Mouse (Mus musculus) liver, embryonic 11.5 days (tissue): Measurements from ENCODE around the gene Cdkl3. TPM values are rescaled to one million over a fixed set of nuclear protein-coding genes. Genes with fewer than 3 reads are reported as not detected.

Source experiments
- ATAC-seq: fragments of 200-750 bp; cut with Nextera tagmentation; replicated peaks from 2 replicates; pipeline ENCODE4 v1.8.0; 2017; ENCODE audit warnings: moderate number of reproducible peaks, mild to moderate bottlenecking, moderate TSS enrichment, moderate library complexity; ENCODE audit not compliant: low FRiP score
- DNase-seq: peaks from one replicate; pipeline ENCODE4 v3.0.0-alpha.2; 2017; ENCODE audit warnings: low spot score
- H3K27ac ChIP-seq: fragments of 300-500 bp; sonication (generic); 2 replicates; pipeline ENCODE4 v1.5.1; 2014; ENCODE audit warnings: mild to moderate bottlenecking, low read depth, low read length, control low read depth
- H3K27me3 ChIP-seq: fragments of 300-500 bp; sonication (generic); replicated peaks from 2 replicates; pipeline ENCODE4 v1.6.1; 2014; ENCODE audit warnings: low read length, mixed read lengths; ENCODE audit not compliant: control insufficient read depth, insufficient read depth
- H3K36me3 ChIP-seq: fragments of 300-500 bp; sonication (generic); 2 replicates; pipeline ENCODE4 v1.6.1; 2014; ENCODE audit warnings: mild to moderate bottlenecking, low read length, moderate library complexity, mixed read lengths; ENCODE audit not compliant: control insufficient read depth, insufficient read depth
- H3K4me1 ChIP-seq: fragments of 300-500 bp; sonication (generic); replicated peaks from 2 replicates; pipeline ENCODE4 v1.6.1; 2014; ENCODE audit warnings: low read length, mixed read lengths; ENCODE audit not compliant: control insufficient read depth, insufficient read depth
- H3K4me2 ChIP-seq: fragments of 300-500 bp; sonication (generic); 2 replicates; pipeline ENCODE4 v1.6.1; 2014; ENCODE audit warnings: mild to moderate bottlenecking, control low read depth, moderate library complexity
- H3K4me3 ChIP-seq: fragments of 300-500 bp; sonication (generic); 2 replicates; pipeline ENCODE4 v1.5.1; 2014; ENCODE audit warnings: low read depth, low read length, control low read depth
- H3K9ac ChIP-seq: fragments of 300-500 bp; sonication (generic); 2 replicates; pipeline ENCODE4 v1.6.1; 2014; ENCODE audit warnings: low read depth, low read length, control low read depth
- H3K9me3 ChIP-seq: fragments of 300-500 bp; sonication (generic); 2 replicates; pipeline ENCODE4 v1.6.1; 2016; ENCODE audit warnings: low read length, inconsistent platforms, mixed read lengths; ENCODE audit not compliant: control insufficient read depth
- WGBS: fragments of 180-500 bp; shearing (Covaris S2); extraction: QIAGEN DNeasy Blood & Tissue Kit; methylation state at CpG from one replicate; pipeline ENCODE4 v1.1.7; 2014; 5-methylcytosine and 5-hydroxymethylcytosine counted together
- polyA plus RNA-seq: library from polyadenylated mRNA; unstranded; fragments of >200 nt; fragmentation: Nextera tagmentation; extraction: Ambion mirVana; gene quantifications from 2 replicates; pipeline ENCODE4 v1.2.1, GENCODE M21; 2014

The Cdkl3 gene
- polyA plus RNA-seq, 1 experiment from 2014 or later, result 3.4 TPM

GRCm38 (mm10) chr11:52002842-52003504 lies 1.0 kb upstream of the Cdkl3 start:
- Histone ChIP-seq H3K4me2 (peak overlapping the region; percentile 78), H3K36me3 (no peaks in the 10 kb centered on the region), H3K9ac (peak overlapping the region; percentile 83), H3K4me1 (peaks cover 17% of the 10 kb centered on the region; the same call in 1 of the 2 replicates), H3K27ac (peak overlapping the region; percentile 87), H3K4me3 (peak overlapping the region; percentile 74), H3K9me3 (no peaks in the 10 kb centered on the region), H3K27me3 (no peaks in the 10 kb centered on the region)
- no peak for DNase-seq
- 75% methylated on average over 13 of the region's 13 CpGs for WGBS
- ATAC-seq, result no peak

GRCm38 (mm10) chr11:52003505-52003771 lies 583 bp upstream of the Cdkl3 start:
- Histone ChIP-seq H3K9me3 (no peaks in the 10 kb centered on the region), H3K4me2 (peak overlapping the region; percentile 78), H3K4me1 (peaks cover 17% of the 10 kb centered on the region; the same call in 1 of the 2 replicates), H3K27ac (peak overlapping the region; percentile 87), H3K36me3 (no peaks in the 10 kb centered on the region), H3K27me3 (no peaks in the 10 kb centered on the region), H3K4me3 (peak overlapping the region; percentile 74), H3K9ac (peak overlapping the region; percentile 83)
- no peak for DNase-seq
- no peak for ATAC-seq
- 16% methylated on average over 4 of the region's 4 CpGs for WGBS

- WGBS, result 42% methylated on average over 2 of the region's 2 CpGs
- no peak overlapping the region for H3K27ac ChIP-seq
- no peak overlapping the region for H3K9ac ChIP-seq
- H3K9me3 ChIP-seq, result no peaks in the 10 kb centered on the region
- peaks cover 10% of the 10 kb centered on the region; the same call in 1 of the 2 replicates for H3K4me1 ChIP-seq
- DNase-seq (no peak), ATAC-seq (no peak)
- H3K4me3 ChIP-seq, result no peak overlapping the region
- no peaks in the 10 kb centered on the region for H3K36me3 ChIP-seq
- H3K27me3 ChIP-seq, result no peaks in the 10 kb centered on the region
- H3K4me2 ChIP-seq, result no peak overlapping the region
Observed at GRCm38 (mm10) chr11:52005586-52005985, 1.6 kb downstream of the Cdkl3 start.

- Histone ChIP-seq H3K4me1 (no peaks in the 10 kb centered on the region), H3K4me2 (no peak overlapping the region), H3K9ac (no peak overlapping the region), H3K27ac (no peak overlapping the region), H3K36me3 (no peaks in the 10 kb centered on the region), H3K27me3 (no peaks in the 10 kb centered on the region), H3K4me3 (no peak overlapping the region), H3K9me3 (no peaks in the 10 kb centered on the region)
- WGBS, result 85% methylated on average over 11 of the region's 11 CpGs
- ATAC-seq (no peak), DNase-seq (no peak)
Observed at GRCm38 (mm10) chr11:52011011-52011410, 7.0 kb downstream of the Cdkl3 start.

- H3K9ac ChIP-seq, result no peak overlapping the region
- no peaks in the 10 kb centered on the region for H3K4me1 ChIP-seq
- H3K4me2 ChIP-seq, result no peak overlapping the region
- DNase-seq (no peak), ATAC-seq (no peak)
- H3K27me3 ChIP-seq, result no peaks in the 10 kb centered on the region
- no peak overlapping the region for H3K27ac ChIP-seq
- H3K36me3 ChIP-seq, result no peaks in the 10 kb centered on the region
- WGBS, result 79% methylated on average over 5 of the region's 5 CpGs
- no peak overlapping the region for H3K4me3 ChIP-seq
- H3K9me3 ChIP-seq, result no peaks in the 10 kb centered on the region
Observed at GRCm38 (mm10) chr11:52011541-52011940, 7.5 kb downstream of the Cdkl3 start.

- no peak for DNase-seq
- H3K9me3 ChIP-seq, result no peaks in the 10 kb centered on the region
- no peak overlapping the region for H3K4me3 ChIP-seq
- ATAC-seq, result no peak
- no peaks in the 10 kb centered on the region for H3K27me3 ChIP-seq
- no peak overlapping the region for H3K27ac ChIP-seq
- H3K4me1 ChIP-seq, result no peaks in the 10 kb centered on the region
- no peak overlapping the region for H3K9ac ChIP-seq
- 79% methylated on average over 9 of the region's 9 CpGs for WGBS
- H3K36me3 ChIP-seq, result no peaks in the 10 kb centered on the region
- H3K4me2 ChIP-seq, result no peak overlapping the region
Observed at GRCm38 (mm10) chr11:52018217-52018616, 14.2 kb downstream of the Cdkl3 start.

GRCm38 (mm10) chr11:52032356-52032755 lies 28.3 kb downstream of the Cdkl3 start:
- Histone ChIP-seq H3K36me3 (no peaks in the 10 kb centered on the region), H3K4me2 (no peak overlapping the region), H3K4me3 (no peak overlapping the region), H3K27me3 (no peaks in the 10 kb centered on the region), H3K9me3 (no peaks in the 10 kb centered on the region), H3K9ac (no peak overlapping the region), H3K4me1 (no peaks in the 10 kb centered on the region), H3K27ac (no peak overlapping the region)
- WGBS, result 60% methylated on average over 8 of the region's 8 CpGs
- ATAC-seq (no peak), DNase-seq (no peak)

- WGBS, result 82% methylated on average over 1 of the region's 1 CpGs
- no peak for ATAC-seq
- H3K9ac ChIP-seq, result no peak overlapping the region
- no peaks in the 10 kb centered on the region for H3K36me3 ChIP-seq
- no peak overlapping the region for H3K4me2 ChIP-seq
- no peaks in the 10 kb centered on the region for H3K9me3 ChIP-seq
- H3K27ac ChIP-seq, result no peak overlapping the region
- H3K4me1 ChIP-seq, result no peaks in the 10 kb centered on the region
- no peaks in the 10 kb centered on the region for H3K27me3 ChIP-seq
- no peak for DNase-seq
- H3K4me3 ChIP-seq, result no peak overlapping the region
Observed at GRCm38 (mm10) chr11:52033953-52034352, 29.9 kb downstream of the Cdkl3 start.

GRCm38 (mm10) chr11:52035905-52036304 lies 31.9 kb downstream of the Cdkl3 start:
- DNase-seq, result no peak

More at GRCm38 (mm10) chr11:52035905-52036304, 31.9 kb downstream of the Cdkl3 start:
- ATAC-seq, result no peak
- Histone ChIP-seq H3K36me3 (no peaks in the 10 kb centered on the region), H3K9me3 (no peaks in the 10 kb centered on the region), H3K27ac (no peak overlapping the region), H3K4me1 (no peaks in the 10 kb centered on the region), H3K4me3 (no peak overlapping the region), H3K9ac (no peak overlapping the region), H3K4me2 (no peak overlapping the region), H3K27me3 (no peaks in the 10 kb centered on the region)
- 56% methylated on average over 3 of the region's 3 CpGs for WGBS
